Mouse (Mus musculus) liver, embryonic 14.5 days (tissue): ENCODE measurements around the gene Zfp287. TPM values are rescaled to one million over a fixed set of nuclear protein-coding genes. Genes with fewer than 3 reads are reported as not detected.

ENCODE experiments used
- ATAC-seq: fragments of 200-750 bp; cut with Nextera tagmentation; 2 replicates; pipeline ENCODE4 v1.8.0; 2017; ENCODE audit warnings: moderate number of reproducible peaks, mild to moderate bottlenecking, moderate library complexity; ENCODE audit not compliant: insufficient read depth
- DNase-seq, 3 experiments: peaks; one replicate each; pipeline ENCODE4 v3.0.0-alpha.2; 2012 to 2013; ENCODE audit warnings: low read depth in 3 of 3, low spot score in 3 of 3
- H3K27ac ChIP-seq: fragments of 300-500 bp; sonication (generic); 2 replicates; pipeline ENCODE4 v1.5.1; 2014; ENCODE audit warnings: moderate library complexity, mild to moderate bottlenecking, control low read depth, inconsistent platforms
- H3K27me3 ChIP-seq: fragments of 300-500 bp; sonication (generic); 2 replicates; pipeline ENCODE4 v1.6.1; 2014; ENCODE audit warnings: mild to moderate bottlenecking, low read length, moderate library complexity; ENCODE audit not compliant: control insufficient read depth, insufficient read depth
- H3K36me3 ChIP-seq: fragments of 300-500 bp; sonication (generic); replicated peaks from 2 replicates; pipeline ENCODE4 v1.6.1; 2014; ENCODE audit warnings: low read depth; ENCODE audit not compliant: control insufficient read depth, insufficient read depth
- H3K4me1 ChIP-seq, 2 experiments: fragments of 200-500 bp in 1 of 2; fragments of 300-500 bp in 1 of 2; sonication (generic) in 1 of 2; replicated peaks; 2 replicates each; pipeline ENCODE4 v1.6.1; 2012 to 2014; ENCODE audit warnings: antibody characterized with exemption in 1 of 2, inconsistent platforms in 1 of 2, low read length in 1 of 2; ENCODE audit not compliant: control insufficient read depth in 2 of 2, insufficient read depth in 2 of 2
- H3K4me2 ChIP-seq: fragments of 300-500 bp; sonication (generic); 2 replicates; pipeline ENCODE4 v1.6.1; 2014; ENCODE audit warnings: low read depth, mild to moderate bottlenecking, control low read depth, moderate library complexity
- H3K4me3 ChIP-seq, 2 experiments: fragments of 200-500 bp in 1 of 2; fragments of 300-500 bp in 1 of 2; sonication (generic) in 1 of 2; 2 replicates each; pipeline ENCODE4 v1.5.1; 2012 to 2014; ENCODE audit warnings: low read depth in 2 of 2, low read length in 2 of 2, mild to moderate bottlenecking in 2 of 2, control low read depth in 1 of 2, inconsistent platforms in 1 of 2, moderate library complexity in 1 of 2; ENCODE audit not compliant: insufficient read depth in 1 of 2
- H3K9ac ChIP-seq: fragments of 300-500 bp; sonication (generic); replicated peaks from 2 replicates; pipeline ENCODE4 v1.6.1; 2014; ENCODE audit warnings: mild to moderate bottlenecking, control low read depth, moderate library complexity
- H3K9me3 ChIP-seq: fragments of 300-500 bp; sonication (generic); 2 replicates; pipeline ENCODE4 v1.6.1; 2016; ENCODE audit warnings: low read length, mixed read lengths; ENCODE audit not compliant: control insufficient read depth
- CTCF ChIP-seq: IDR thresholded peaks from 2 replicates; pipeline ENCODE4 v1.5.1; 2016; ENCODE audit warnings: antibody characterized with exemption, low read depth, control low read depth
- EP300 ChIP-seq: IDR thresholded peaks from 2 replicates; pipeline ENCODE4 v1.6.1; 2016; ENCODE audit warnings: antibody characterized with exemption, low read depth
- WGBS: fragments of 180-500 bp; shearing (Covaris S2); extraction: QIAGEN DNeasy Blood & Tissue Kit; methylation state at CpG from one replicate; pipeline ENCODE4 v1.1.7; 2014; ENCODE audit not compliant: insufficient replicate concordance; 5-methylcytosine and 5-hydroxymethylcytosine counted together
- polyA plus RNA-seq, 2 experiments: library from polyadenylated mRNA; depleted of rRNA in 1 of 2; stranded (reverse) in 1 of 2; unstranded in 1 of 2; fragments of >200 nt; fragmentation: Nextera tagmentation in 1 of 2; extraction: Ambion mirVana in 1 of 2; gene quantifications; 2 replicates each; pipeline versions ENCODE4 v1.2.1 to v1.2.3; 2012 to 2014

The Zfp287 gene
- polyA plus RNA-seq, 2 experiments, result 0.22 to 0.26 TPM

DNA sequence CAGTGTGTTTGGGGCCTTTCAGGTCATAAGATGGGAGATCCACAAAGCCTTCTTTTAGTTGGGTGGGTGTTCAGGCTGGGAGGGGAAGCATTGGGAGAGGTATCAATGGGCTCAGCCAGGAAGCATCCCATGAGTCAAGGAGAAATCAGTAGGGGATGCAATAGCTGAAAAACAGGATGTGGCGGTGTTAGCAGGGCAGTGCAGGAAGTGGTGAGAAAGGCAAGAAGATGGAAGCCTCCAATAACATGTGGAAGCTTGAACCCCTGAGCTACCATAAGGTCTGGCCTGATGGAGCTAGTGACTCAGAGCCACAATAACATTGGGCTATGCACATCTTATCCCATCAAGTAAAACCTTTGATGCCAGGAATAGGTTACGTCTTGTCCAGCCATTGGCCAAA lies 9.5 kb upstream of the Zfp287 start:
- DNase-seq, result no peak
- Histone ChIP-seq H3K9me3 (no peaks in the 10 kb centered on the region), H3K27me3 (peaks cover 10% of the 10 kb centered on the region), H3K9ac (no peak overlapping the region), H3K4me2 (no peak overlapping the region), H3K27ac (no peak overlapping the region), H3K36me3 (no peaks in the 10 kb centered on the region), H3K4me3 (no peak overlapping the region), H3K4me1 (no peaks in the 10 kb centered on the region)
- TF ChIP-seq EP300 (no peak), CTCF (no peak)
- WGBS, result 59% methylated on average over 2 of the region's 2 CpGs
- no peak for ATAC-seq

DNA sequence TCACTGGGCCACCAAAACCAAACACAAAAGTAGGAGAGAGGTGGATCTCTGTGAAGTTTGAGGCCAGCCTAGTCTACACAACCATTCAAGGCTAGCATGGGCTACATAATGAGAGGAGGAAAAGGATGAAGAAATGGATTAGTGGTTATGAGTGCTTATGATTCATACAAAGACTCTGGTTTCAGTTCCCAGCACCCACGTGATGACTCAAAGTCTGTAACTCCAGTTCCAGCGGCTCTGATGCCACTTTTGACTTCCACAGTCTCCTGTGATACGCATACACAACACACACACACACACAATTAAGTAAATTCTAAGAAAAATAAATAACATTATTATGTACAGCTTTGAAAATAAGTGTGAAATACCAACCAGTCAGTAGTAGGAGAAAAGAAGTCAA lies 960 bp upstream of the Zfp287 start:
- peaks cover 11% of the 10 kb centered on the region for H3K27me3 ChIP-seq
- TF ChIP-seq EP300, result no peak
- DNase-seq (no peak), ATAC-seq (no peak)
- no peaks in the 10 kb centered on the region for H3K36me3 ChIP-seq
- H3K4me2 ChIP-seq, result no peak overlapping the region
- no peak overlapping the region for H3K27ac ChIP-seq
- H3K4me1 ChIP-seq, result no peaks in the 10 kb centered on the region; a peak in 1 of 4 replicates
- no peak overlapping the region for H3K9ac ChIP-seq
- WGBS, result 47% methylated on average over 3 of the region's 3 CpGs
- no peaks in the 10 kb centered on the region for H3K9me3 ChIP-seq
- H3K4me3 ChIP-seq, result no peak overlapping the region

DNA sequence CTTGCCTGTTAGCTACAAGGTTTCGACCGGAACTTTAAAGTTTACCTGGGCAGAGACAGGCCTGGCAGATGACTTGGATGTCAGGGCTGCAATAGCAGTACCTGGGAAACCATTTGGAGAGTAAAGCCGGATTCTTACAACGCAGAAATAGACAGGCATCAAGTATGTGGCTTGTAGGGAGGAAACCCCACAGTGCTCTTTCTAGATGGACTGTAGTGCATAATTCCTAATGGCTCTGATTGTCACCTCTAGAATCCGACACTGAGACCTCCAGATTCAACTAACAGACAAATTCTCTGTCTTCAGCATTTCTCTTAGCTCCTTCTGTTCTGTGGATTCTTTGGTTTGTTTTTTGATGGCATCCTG lies 300 bp upstream of the Zfp287 start:
- Histone ChIP-seq H3K27ac (no peak overlapping the region), H3K27me3 (peaks cover 11% of the 10 kb centered on the region), H3K9me3 (no peaks in the 10 kb centered on the region), H3K4me2 (peak overlapping the region; percentile 59), H3K9ac (no peak overlapping the region), H3K4me3 (no peak overlapping the region), H3K36me3 (no peaks in the 10 kb centered on the region), H3K4me1 (no peaks in the 10 kb centered on the region; a peak in 1 of 4 replicates)
- ATAC-seq (no peak), DNase-seq (no peak)
- TF ChIP-seq CTCF (no peak), EP300 (no peak)
- 18% methylated on average over 5 of the region's 5 CpGs for WGBS

DNA sequence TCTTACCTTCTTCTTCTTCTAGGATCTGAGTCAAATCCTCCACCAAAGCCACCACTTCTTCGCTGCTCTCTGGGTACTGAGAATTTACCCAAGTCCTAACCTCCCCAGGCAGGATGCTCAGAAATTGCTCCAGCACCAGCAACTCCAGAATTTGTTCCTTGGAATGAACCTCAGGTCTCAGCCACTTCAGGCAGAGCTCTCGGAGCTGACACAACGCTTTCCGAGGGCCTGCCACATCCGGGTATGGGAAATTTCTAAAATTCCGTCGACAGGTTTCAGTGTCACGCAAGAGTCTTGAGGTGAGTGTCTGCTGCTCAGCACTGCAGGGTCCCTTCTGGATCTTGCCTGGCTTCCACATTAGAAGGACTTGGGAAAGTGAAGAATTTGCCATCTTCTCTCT lies 3.4 kb downstream of the Zfp287 start:
- no peak overlapping the region for H3K27ac ChIP-seq
- H3K4me2 ChIP-seq, result no peak overlapping the region
- ATAC-seq, result no peak
- DNase-seq, result no peak
- no peaks in the 10 kb centered on the region; a peak in 1 of 4 replicates for H3K4me1 ChIP-seq
- H3K9ac ChIP-seq, result no peak overlapping the region
- TF ChIP-seq EP300, result no peak
- TF ChIP-seq CTCF, result no peak
- no peak overlapping the region for H3K4me3 ChIP-seq
- WGBS, result 71% methylated on average over 8 of the region's 8 CpGs
- peaks cover 11% of the 10 kb centered on the region for H3K27me3 ChIP-seq
- H3K9me3 ChIP-seq, result no peaks in the 10 kb centered on the region
- H3K36me3 ChIP-seq, result no peaks in the 10 kb centered on the region

DNA sequence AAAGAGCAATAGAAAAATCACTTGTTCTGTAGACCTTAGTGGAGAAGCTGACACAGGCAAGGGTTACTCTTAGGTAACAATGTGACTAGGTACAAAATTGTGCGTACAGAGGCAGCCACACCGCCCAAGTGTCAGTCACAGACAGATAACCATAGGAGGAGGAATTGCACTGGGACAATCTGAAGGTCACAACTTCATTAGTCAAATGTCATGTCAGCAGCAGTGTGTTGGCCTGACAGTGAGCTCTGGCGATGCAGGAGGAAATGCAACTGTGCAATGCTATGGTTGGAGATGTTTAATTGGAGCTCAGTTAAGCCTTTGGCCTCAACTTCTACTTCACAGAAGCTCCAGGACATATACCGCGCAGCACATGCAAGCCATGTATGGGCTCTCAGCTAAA lies 21.0 kb downstream of the Zfp287 start:
- ATAC-seq (no peak), DNase-seq (no peak)
- H3K36me3 ChIP-seq, result no peaks in the 10 kb centered on the region
- no peak overlapping the region for H3K27ac ChIP-seq
- TF ChIP-seq CTCF (no peak), EP300 (no peak)
- no peaks in the 10 kb centered on the region for H3K4me1 ChIP-seq
- no peaks in the 10 kb centered on the region for H3K9me3 ChIP-seq
- H3K4me2 ChIP-seq, result no peak overlapping the region
- H3K9ac ChIP-seq, result no peak overlapping the region
- WGBS, result 66% methylated on average over 5 of the region's 5 CpGs
- H3K4me3 ChIP-seq, result no peak overlapping the region
- H3K27me3 ChIP-seq, result no peaks in the 10 kb centered on the region

DNA sequence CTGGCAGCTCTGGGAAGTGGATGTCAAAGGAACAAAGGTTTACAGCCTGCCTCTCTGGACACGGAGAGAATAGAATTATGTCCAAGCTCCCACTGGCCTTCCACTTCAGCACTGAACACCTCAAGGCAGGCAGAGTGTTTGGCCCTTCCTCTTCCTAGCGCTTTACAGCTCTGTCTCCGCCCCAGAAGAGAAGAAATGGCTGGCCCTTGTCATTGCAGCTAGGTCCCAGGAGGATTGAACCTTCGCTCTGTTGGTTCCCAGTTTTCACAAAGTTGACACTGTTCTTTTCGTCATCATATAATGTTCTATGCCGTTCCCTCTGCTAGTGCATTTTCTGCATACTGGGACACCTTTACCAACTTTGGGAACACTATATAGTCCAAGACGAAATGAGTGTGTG lies 23.5 kb downstream of the Zfp287 start:
- 58% methylated on average over 7 of the region's 7 CpGs for WGBS

More for the DNA sequence above, 23.5 kb downstream of the Zfp287 start:
- no peak for ATAC-seq
- Histone ChIP-seq H3K9ac (no peak overlapping the region), H3K4me2 (no peak overlapping the region), H3K9me3 (no peaks in the 10 kb centered on the region), H3K27me3 (no peaks in the 10 kb centered on the region), H3K27ac (no peak overlapping the region), H3K36me3 (no peaks in the 10 kb centered on the region), H3K4me1 (no peaks in the 10 kb centered on the region), H3K4me3 (no peak overlapping the region)
- no peak for TF ChIP-seq CTCF
- no peak for TF ChIP-seq EP300
- no peak for DNase-seq
